Comparison of ENCODE assay signal across 18 mouse cellular contexts in genomic region chr10:43275446-43275845, GRCm38 (mm10). TPM values are rescaled to one million over a fixed set of nuclear protein-coding genes. Genes with fewer than 3 reads are reported as not detected.
DNase-seq lines count a peak whose midpoint lies in the region; ATAC-seq and TF ChIP-seq lines count a peak whose summit lies in the region.
"Had no signal": no experiment of that assay in that cellular context is flagged by ENCODE, and none has a peak within 500 bp of the region (broad histone marks: within the 10 kb centered on the region; RNA-seq: fewer than 3 reads in every experiment).

No protein-coding gene starts in this region.

- H3K4me1 ChIP-seq in forebrain, embryonic 13.5 days, result peaks cover 39% of the 10 kb centered on the region
- H3K4me1 ChIP-seq in forebrain, embryonic 16.5 days (replicated peaks; ENCODE audit: control insufficient read depth, insufficient read depth, low read length), result peaks cover 20% of the 10 kb centered on the region

- H3K36me3 ChIP-seq in forebrain, embryonic 13.5 days (ENCODE audit: poor library complexity, severe bottlenecking), result no peaks in the 10 kb centered on the region
- no peaks in the 10 kb centered on the region for H3K36me3 ChIP-seq in forebrain, embryonic 16.5 days (ENCODE audit: control insufficient read depth, insufficient read depth)
- H3K36me3 ChIP-seq: forebrain, embryonic 12.5 days; heart, embryonic 10.5 days; hindbrain, embryonic 12.5 days; hindbrain, embryonic 15.5 days had no signal

- no peaks in the 10 kb centered on the region for H3K9me3 ChIP-seq in forebrain, embryonic 13.5 days (replicated peaks)
- no peaks in the 10 kb centered on the region for H3K9me3 ChIP-seq in forebrain, embryonic 16.5 days (ENCODE audit: control insufficient read depth, low read length)
- H3K9me3 ChIP-seq: forebrain, embryonic 12.5 days; heart, embryonic 10.5 days; hindbrain, embryonic 12.5 days; hindbrain, embryonic 15.5 days had no signal

- H3K27me3 ChIP-seq in forebrain, embryonic 13.5 days, result no peaks in the 10 kb centered on the region
- H3K27me3 ChIP-seq in forebrain, embryonic 16.5 days (replicated peaks; ENCODE audit: control insufficient read depth, insufficient read depth, low read length), result no peaks in the 10 kb centered on the region
- H3K27me3 ChIP-seq: forebrain, embryonic 12.5 days; hindbrain, embryonic 12.5 days; hindbrain, embryonic 15.5 days had no signal

- DNase-seq in layer of hippocampus, adult 2 months (ENCODE audit: low spot score in 2 of 2), result no peak
- DNase-seq in layer of hippocampus, adult 9-11 months, result no peak
- DNase-seq in 416B (ENCODE audit: low read depth), result peak; percentile 65
- DNase-seq: adrenal gland, postnatal 25 days; cerebellum, adult 18-20 months; cerebellum, adult 9-10 months; cerebellum, postnatal 14 days; gastrocnemius, postnatal 25 days; heart, adult 2 months had no signal

- no peak overlapping the region for H3K9ac ChIP-seq in forebrain, embryonic 13.5 days
- no peak overlapping the region for H3K9ac ChIP-seq in forebrain, embryonic 16.5 days (replicated peaks; ENCODE audit: low read depth, low read length)
- H3K9ac ChIP-seq: forebrain, embryonic 12.5 days; hindbrain, embryonic 12.5 days; hindbrain, embryonic 15.5 days had no signal

- ATAC-seq in forebrain, embryonic 13.5 days, result no peak
- ATAC-seq in forebrain, embryonic 16.5 days, result no peak
- ATAC-seq in erythroblast, adult 5-6 weeks (replicated peaks; ENCODE audit: low FRiP score, poor library complexity, severe bottlenecking), result no peak
- ATAC-seq: activated CD4-positive, CD25-positive, alpha-beta regulatory T cell, adult 4 months; intestine, postnatal 0 days had no signal

- H3K4me2 ChIP-seq in forebrain, embryonic 13.5 days, result no peak overlapping the region
- no peak overlapping the region for H3K4me2 ChIP-seq in forebrain, embryonic 16.5 days (ENCODE audit: low read length)
- H3K4me2 ChIP-seq: forebrain, embryonic 12.5 days; hindbrain, embryonic 12.5 days; hindbrain, embryonic 15.5 days had no signal

- H3K27ac ChIP-seq in forebrain, embryonic 13.5 days, result peak overlapping the region; percentile 15; the same call in 1 of the 2 replicates
- no peak overlapping the region for H3K27ac ChIP-seq in forebrain, embryonic 16.5 days (ENCODE audit: low read length)
- peak overlapping the region; percentile 60; the same call in 1 of the 2 replicates for H3K27ac ChIP-seq in layer of hippocampus, adult 2 months
- H3K27ac ChIP-seq: heart, adult 2 months; heart, embryonic 10.5 days; hindbrain, embryonic 12.5 days; hindbrain, embryonic 15.5 days had no signal

- no peak for TF ChIP-seq CTCF in layer of hippocampus, adult 2 months (conservative IDR thresholded peaks at IDR 0.05)

- WGBS in forebrain, embryonic 13.5 days, result 78% methylated on average over 5 of the region's 5 CpGs
- 83% methylated on average over 5 of the region's 5 CpGs for WGBS in forebrain, embryonic 16.5 days

- H3K4me3 ChIP-seq in forebrain, embryonic 13.5 days, result no peak overlapping the region
- H3K4me3 ChIP-seq in forebrain, embryonic 16.5 days (replicated peaks; ENCODE audit: low read length), result no peak overlapping the region
- no peak overlapping the region for H3K4me3 ChIP-seq in layer of hippocampus, adult 2 months
- H3K4me3 ChIP-seq: forebrain, embryonic 12.5 days; heart, adult 2 months; heart, embryonic 10.5 days; hindbrain, embryonic 12.5 days; hindbrain, embryonic 15.5 days had no signal

RNA-seq across cellular contexts. Expression of gene Pdss2, which starts 54.2 kb away (rescaled TPM):
- polyA plus RNA-seq in forebrain, embryonic 13.5 days (2015; fragmentation: Nextera tagmentation; extraction: Ambion mirVana), result 15.9 and 16.2 TPM in 2 replicates
- polyA plus RNA-seq in forebrain, embryonic 16.5 days (2015; fragmentation: Nextera tagmentation; extraction: Ambion mirVana), result 15.7 and 17.7 TPM in 2 replicates
- 10 to 100 TPM; 17.6 to 17.8 TPM for total RNA-seq in layer of hippocampus, adult 2 months (2021)
- 0.38 and 1.9 TPM in 2 replicates for total RNA-seq in erythroblast, adult 5-6 weeks (2015; ENCODE audit: low replicate concordance)
- 6.6 and 9.3 TPM in 2 replicates for total RNA-seq in erythroblast, adult 5-6 weeks (2017; ENCODE audit: low replicate concordance)
